ENCODE assay signal across 8 mouse cellular contexts in genomic region chr9:119768585-119768984, GRCm38 (mm10). TPM values are rescaled to one million over a fixed set of nuclear protein-coding genes. Genes with fewer than 3 reads are reported as not detected.
DNase-seq lines count a peak whose midpoint lies in the region; ATAC-seq and TF ChIP-seq lines count a peak whose summit lies in the region.

No protein-coding gene starts in this region.

- no peaks in the 10 kb centered on the region for H3K27me3 ChIP-seq in heart, postnatal 0 days (ENCODE audit: control insufficient read depth, insufficient read depth, low read length)

- H3K27ac ChIP-seq in heart, postnatal 0 days (ENCODE audit: low read depth) = no peak overlapping the region

- no peaks in the 10 kb centered on the region for H3K9me3 ChIP-seq in heart, postnatal 0 days (replicated peaks; ENCODE audit: control insufficient read depth, low read length)

- H3K9ac ChIP-seq in heart, postnatal 0 days (replicated peaks; ENCODE audit: low read depth, low read length) = no peak overlapping the region

- H3K4me2 ChIP-seq in heart, postnatal 0 days (ENCODE audit: low read depth, low read length) = no peak overlapping the region

- DNase-seq in heart, postnatal 0 days (ENCODE audit: low spot score) = no peak
- no peak for DNase-seq in heart, postnatal 25 days (ENCODE audit: low spot score)
- DNase-seq in right cerebral cortex, adult 2 months (ENCODE audit: low spot score in 2 of 2) = peak; percentile 18 to 21
- DNase-seq in right cerebral cortex, postnatal 14 days = no peak
- peak; percentile 4 for DNase-seq in c-Kit-negative CD71-positive TER-119-positive erythroid progenitor cells, embryonic 14.5 days (ENCODE audit: low read depth, low spot score)
- peak; percentile 24 for DNase-seq in lung, adult 2 months
- peak; percentile 77 for DNase-seq in thymus, postnatal 4 days
- DNase-seq in gastrocnemius, postnatal 25 days = no peak

- TF ChIP-seq EP300 in heart, postnatal 0 days (IDR thresholded peaks at IDR 0.05; ENCODE audit: low read depth) = no peak

- H3K36me3 ChIP-seq in heart, postnatal 0 days (replicated peaks; ENCODE audit: control insufficient read depth, insufficient read depth, low read length) = no peaks in the 10 kb centered on the region

- no peak for ATAC-seq in heart, postnatal 0 days (ENCODE audit: insufficient read depth, low read depth)

- no peak overlapping the region for H3K4me3 ChIP-seq in heart, postnatal 0 days (ENCODE audit: low read depth, low read length)
- no peak overlapping the region for H3K4me3 ChIP-seq in lung, adult 2 months (replicated peaks; ENCODE audit: extremely low read depth, low read depth, low read length)

- intact Hi-C loops in heart, postnatal 25 days (cut with DNase I) = no loop called here

- no peak for TF ChIP-seq POLR2A in lung, adult 2 months (IDR thresholded peaks at IDR 0.05; ENCODE audit: borderline replicate concordance, extremely low read depth, low read depth, low read length)

- H3K4me1 ChIP-seq in heart, postnatal 0 days (ENCODE audit: control insufficient read depth, insufficient read depth) = no peaks in the 10 kb centered on the region
- no peaks in the 10 kb centered on the region for H3K4me1 ChIP-seq in lung, adult 2 months (ENCODE audit: control insufficient read depth, insufficient read depth, low read length)

- whole genome bisulfite sequencing in heart, postnatal 0 days = 33% methylated on average over 7 of the region's 7 CpGs
- 35% methylated on average over 7 of the region's 7 CpGs for WGBS in lung, adult 2 months

- TF ChIP-seq CTCF in heart, postnatal 0 days (IDR thresholded peaks at IDR 0.05; ENCODE audit: low read depth) = peak; percentile 36
- TF ChIP-seq CTCF in lung, adult 2 months (IDR thresholded peaks at IDR 0.05; ENCODE audit: insufficient read depth, low read length) = peak; percentile 64

RNA-seq across cellular contexts. Expression of gene Scn10a, which starts 49.5 kb away (rescaled TPM):
- total RNA-seq in heart, postnatal 0 days (2014; rRNA removed; ENCODE audit: low replicate concordance) = 0.65 and 2.0 TPM in 2 replicates
- 2.0 and 2.1 TPM in 2 replicates for polyA plus RNA-seq in heart, postnatal 0 days (2015; fragmentation: Nextera tagmentation; extraction: Ambion mirVana)
- total RNA-seq in heart, postnatal 25 days (2021) = under 1 TPM; 0.36 to 0.45 TPM
- polyA plus RNA-seq in lung, adult 2 months (2012; rRNA removed) = 0.09 and 0.32 TPM in 2 replicates
- not detected for total RNA-seq in gastrocnemius, postnatal 25 days (2021)

RNA-seq across cellular contexts. Expression of gene Scn11a, which starts 56.7 kb away (rescaled TPM):
- not detected in 2 replicates for total RNA-seq in heart, postnatal 0 days (2014; rRNA removed; ENCODE audit: low replicate concordance)
- 0.01 and 0.03 TPM in 2 replicates for polyA plus RNA-seq in heart, postnatal 0 days (2015; fragmentation: Nextera tagmentation; extraction: Ambion mirVana)
- total RNA-seq in heart, postnatal 25 days (2021) = under 1 TPM in 1 of 2 experiments, not detected in 1; 0.05 TPM
- polyA plus RNA-seq in lung, adult 2 months (2012; rRNA removed) = 0.01 and 0.02 TPM in 2 replicates
- total RNA-seq in gastrocnemius, postnatal 25 days (2021) = under 1 TPM in 1 of 2 experiments, not detected in 1; 0.05 TPM

Comparison
In these comparisons a context has a peak if more than half of its experiments do, and no peak if none do; other contexts are left out.
1. DNase-seq: peak in right cerebral cortex, adult 2 months (2 of 2), c-Kit-negative CD71-positive TER-119-positive erythroid progenitor cells, embryonic 14.5 days (single experiment), lung, adult 2 months (single experiment) and thymus, postnatal 4 days (single experiment); none in heart, postnatal 0 days (single experiment), heart, postnatal 25 days (single experiment), right cerebral cortex, postnatal 14 days (single experiment) and gastrocnemius, postnatal 25 days (single experiment).